Mouse (Mus musculus) G1E-ER4 (cell line): ENCODE data around the gene Ldha. TPM values are rescaled to one million over a fixed set of nuclear protein-coding genes. Genes with fewer than 3 reads are reported as not detected.

Experiments
- GATA1 ChIP-seq: IDR thresholded peaks from one replicate; pipeline ENCODE4 v1.8.0; 2012; ENCODE audit warnings: low read length, inconsistent platforms
- polyA plus RNA-seq: library from polyadenylated mRNA; stranded (reverse); fragments of >175 nt; gene quantifications from 2 replicates; pipeline ENCODE4 v1.2.3, GENCODE M21; 2012

Gene Ldha
- 2,468 and 3,111 TPM in 2 replicates for polyA plus RNA-seq

DNA sequence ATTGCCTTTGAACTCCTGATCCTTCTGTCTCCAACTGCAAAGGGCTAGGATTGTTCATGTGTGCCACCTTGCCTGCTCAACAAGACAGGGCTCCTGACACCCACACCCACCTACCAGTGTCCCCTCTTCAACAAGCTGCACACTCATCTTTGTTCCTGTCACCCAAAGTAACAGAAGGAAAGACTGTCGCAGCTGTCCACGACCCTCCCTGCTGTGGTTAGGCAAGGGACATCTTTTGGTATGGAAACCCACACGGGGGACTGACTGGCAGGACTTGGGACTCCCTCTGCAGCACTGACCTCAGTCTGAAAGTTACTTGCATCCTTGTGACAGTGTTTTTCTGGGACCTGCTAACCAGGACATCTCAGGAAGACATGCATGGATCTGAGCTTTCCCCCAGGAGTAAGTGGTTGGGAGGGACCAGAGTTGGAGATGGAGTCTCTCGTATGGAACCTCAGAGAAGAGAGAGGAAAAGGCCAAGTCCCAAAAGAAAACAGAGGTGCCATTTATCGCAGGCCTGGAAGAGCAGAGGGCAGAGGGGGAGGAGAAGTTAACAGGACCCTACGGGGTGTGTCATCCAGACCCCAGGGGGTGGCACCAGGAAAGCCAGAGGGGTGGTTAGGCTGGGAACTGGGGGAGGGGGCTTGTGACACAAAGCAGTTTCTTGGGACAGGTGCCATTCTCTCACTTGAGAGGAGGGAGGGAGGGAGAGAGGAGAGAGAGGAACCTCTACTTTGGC is at the start of gene Ldha:
TSS of gene Ldha (plus strand) at position 689 of the 739 bp plus-strand sequence.
- no peak for TF ChIP-seq GATA1

DNA sequence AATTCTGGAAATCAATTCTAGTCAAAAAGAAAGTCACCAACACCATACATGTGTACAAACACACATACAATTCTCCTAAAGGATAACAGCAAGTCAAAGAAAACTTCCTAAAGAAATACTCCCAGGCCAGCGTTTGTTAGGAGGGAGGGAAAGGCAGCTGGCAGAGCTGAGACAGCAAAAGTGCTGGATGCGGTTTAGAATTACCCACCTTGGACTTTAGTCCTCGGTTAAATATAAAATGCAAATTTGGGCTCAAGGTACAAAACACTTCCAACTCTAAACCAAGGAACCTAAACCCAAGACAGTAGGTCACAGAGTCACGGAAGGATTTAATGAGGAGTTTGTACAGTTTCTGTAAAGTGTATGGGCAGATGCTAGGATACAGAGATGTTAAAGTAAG is 47.4 kb upstream of the Ldha start:
- no peak for TF ChIP-seq GATA1

DNA sequence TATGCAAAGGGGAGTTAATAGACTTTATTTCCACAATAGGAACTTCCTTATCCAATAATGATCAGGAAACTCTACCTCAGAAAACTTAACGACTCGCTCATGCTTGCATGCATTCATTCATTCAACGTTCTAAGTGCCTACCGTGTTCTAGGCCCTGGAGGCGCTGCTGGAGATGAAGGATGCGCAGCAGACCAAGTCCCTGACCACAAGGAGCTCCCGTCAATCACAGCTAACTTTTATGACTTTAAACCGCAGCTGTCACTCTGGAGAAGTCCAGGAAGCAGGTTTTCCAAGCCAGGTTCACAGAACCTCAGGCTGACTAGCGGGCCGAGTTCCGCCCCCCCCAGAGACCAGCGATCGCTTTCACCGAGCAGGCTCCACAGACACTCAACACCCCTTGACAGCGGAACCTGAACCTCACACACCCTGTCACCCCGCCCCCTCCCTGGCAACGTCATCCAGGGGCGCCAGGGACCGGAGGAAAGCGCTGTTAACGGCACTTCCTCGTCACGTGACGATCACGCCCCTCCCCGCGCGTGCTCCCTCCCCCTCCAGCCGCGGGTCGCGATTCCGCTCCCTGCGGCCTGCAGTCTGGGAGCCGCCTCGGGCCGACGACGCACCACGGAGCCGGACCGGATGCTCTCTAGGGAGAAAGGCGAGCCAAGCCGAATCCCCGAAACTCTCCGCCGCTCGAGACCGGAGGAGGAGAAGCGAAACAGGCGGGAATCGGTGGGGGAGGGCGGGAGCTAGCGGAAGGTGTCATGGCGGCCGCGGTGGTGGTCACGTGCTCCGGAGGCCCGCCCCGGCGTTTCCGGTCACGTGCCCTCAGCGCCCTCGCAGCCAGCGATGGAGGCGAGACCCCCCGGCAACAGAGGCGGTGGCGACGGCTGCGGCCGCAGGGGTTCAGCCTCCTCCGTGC is 45.7 kb upstream of the Ldha start, which contains the start of the genes Hps5 and Gtf2h1:
TSS of gene Hps5 (minus strand) at position 778 of the 919 bp plus-strand sequence.
TSS of gene Gtf2h1 (plus strand) at position 817 of the 919 bp plus-strand sequence.
- TF ChIP-seq GATA1, result no peak

DNA sequence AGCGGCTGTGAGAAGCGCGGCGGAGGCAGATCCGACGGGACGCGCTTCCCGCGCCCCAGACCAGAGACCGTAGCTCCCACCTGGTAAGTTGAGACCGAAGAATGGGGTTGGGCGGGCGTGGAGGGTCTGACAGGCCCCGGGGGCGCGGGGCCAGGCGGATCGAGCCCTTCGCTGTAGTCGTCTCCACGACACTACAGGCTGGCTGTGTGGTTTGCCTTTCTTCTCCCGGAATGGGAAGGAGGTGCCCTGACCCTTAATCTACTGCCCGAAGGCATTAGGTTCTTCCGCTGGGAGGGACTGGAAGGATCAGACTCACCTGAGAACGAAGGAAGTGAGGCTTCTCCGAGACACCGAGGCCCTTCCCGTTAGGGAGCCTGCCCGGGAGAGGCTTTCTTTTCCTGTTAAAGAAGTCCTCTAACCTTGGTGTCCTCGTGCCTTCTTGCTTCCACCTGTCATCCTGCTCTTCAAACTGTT is 45.0 kb upstream of the Ldha start:
- no peak for TF ChIP-seq GATA1

DNA sequence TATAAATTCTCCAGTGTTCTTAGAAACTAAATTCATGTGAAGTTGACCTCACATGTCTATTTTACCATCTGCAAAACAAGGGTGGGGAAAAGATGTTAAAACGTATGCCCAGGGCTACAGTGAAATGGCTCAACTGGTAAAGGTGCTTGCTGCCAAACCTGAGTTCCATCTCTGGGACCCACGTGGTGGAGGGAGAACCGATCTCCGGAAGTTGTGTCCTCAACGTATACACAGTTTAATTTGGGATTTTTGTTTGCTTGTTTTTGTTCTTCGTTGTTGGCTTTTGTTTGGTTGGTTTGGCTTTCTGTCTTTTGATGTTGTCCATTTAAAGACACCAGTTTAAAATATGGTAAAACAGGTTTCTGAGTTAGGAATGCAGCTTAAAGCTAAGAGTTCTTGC is 44.5 kb upstream of the Ldha start:
- TF ChIP-seq GATA1, result no peak

DNA sequence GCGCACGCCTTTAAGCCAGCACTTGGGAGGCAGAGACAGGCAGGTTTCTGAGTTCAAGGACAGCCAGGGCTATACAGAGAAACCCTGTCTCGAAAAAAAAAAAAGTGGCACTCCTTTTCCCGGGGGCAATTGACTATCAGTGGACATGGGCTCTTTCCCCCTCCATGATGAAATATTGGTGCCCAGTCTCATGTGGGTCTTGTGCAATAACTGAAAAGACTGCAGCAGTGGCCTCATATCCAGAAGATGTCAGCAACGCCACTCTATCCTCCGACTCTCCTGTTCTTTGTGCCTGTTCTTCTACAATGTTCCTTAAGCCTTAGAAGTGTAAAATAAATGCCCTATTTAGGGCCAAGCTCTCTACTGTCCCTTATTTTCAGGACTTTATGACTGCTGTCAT is 30.9 kb upstream of the Ldha start:
- TF ChIP-seq GATA1, result no peak

DNA sequence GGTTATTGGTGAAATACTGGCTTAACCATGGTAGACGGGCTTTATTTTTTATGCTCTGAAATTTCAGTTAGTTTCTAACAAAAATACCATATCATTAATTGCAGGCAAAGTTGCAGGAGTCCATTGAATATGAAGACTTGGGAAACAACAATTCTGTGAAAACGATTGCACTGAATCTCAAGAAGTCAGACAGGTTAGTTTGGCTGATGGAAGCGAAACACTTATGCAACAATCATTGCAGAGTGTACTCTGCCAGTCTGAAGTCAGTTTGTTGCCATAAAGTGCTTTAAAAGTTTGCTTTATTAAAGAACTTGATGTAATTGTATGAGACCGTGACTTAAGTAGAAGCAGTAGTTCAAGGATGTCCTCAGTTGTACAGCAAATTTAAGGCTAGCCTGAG is 27.3 kb upstream of the Ldha start:
- no peak for TF ChIP-seq GATA1

DNA sequence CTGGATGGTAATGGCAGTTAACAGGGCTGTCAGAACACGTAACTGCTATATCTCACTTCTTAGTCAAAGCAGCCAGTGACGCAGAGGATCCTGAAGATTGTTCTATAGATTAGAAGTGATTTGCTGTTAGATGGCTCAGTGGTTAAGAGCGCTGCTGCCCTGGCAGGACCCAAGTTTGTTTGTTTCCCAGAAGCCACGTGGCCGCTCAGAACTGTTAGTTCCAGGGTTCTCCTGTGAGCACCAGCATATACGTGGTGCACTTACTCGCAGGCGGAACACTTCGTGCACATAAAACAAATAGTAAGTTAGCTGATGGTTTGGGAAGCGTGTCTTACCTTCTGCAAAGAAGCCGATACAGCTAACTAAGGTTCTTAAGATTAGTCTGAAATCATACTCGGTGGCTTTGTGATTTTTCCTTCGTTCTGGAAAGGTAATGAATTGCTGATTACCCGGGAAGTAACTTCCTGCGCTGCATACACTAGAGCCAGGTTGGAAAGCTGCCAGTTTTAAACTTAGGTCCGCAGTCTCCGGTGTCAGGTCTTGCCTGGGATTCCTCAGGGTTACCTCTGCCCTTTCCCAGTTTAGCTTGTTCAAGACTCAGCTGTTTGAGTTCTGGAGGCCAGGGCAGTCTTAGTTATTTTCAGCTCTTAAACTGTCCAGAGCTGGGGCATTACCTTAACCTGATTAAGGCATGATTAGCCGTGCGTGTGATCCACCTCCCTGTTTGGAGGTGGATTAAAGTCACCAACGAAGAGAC is 14.1 kb upstream of the Ldha start:
- TF ChIP-seq GATA1, result no peak

DNA sequence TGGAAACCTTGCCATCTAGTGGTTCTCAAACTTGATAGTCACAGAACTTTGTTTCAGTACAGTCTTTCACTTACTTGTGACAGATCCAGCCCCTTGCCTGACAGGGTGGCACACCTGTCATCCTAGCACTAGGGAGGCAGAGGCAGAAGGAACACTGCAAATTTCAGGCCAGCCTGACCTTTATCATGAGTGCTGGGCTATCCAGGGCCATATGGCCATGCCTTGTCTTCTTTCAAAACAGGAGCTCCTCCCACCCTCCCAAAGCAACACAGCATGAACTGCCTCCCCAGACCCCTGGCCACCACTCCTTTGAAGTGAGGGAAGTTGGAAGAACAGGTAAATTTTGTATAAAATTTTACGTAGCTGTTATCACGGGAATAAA is 13.5 kb upstream of the Ldha start:
- TF ChIP-seq GATA1, result no peak

DNA sequence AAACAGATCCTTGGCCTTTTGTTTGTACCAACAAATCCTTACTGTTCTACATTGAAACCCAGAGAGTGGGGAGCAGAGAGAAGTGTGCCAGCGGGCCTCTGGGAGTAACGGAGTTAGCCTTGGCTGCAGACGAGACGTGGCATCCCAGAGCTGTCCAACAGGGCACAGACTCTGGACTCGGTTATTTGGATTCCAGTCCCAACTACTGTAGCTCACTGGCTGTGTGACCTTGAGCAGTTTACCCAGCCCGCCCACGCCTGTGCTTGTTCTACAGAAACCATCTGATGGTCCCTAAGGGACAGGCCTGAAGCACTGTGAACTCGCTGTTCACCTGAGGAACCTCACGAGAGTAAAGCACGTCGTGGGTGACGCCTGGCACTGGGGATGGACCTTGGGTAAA is 11.4 kb upstream of the Ldha start:
- no peak for TF ChIP-seq GATA1

DNA sequence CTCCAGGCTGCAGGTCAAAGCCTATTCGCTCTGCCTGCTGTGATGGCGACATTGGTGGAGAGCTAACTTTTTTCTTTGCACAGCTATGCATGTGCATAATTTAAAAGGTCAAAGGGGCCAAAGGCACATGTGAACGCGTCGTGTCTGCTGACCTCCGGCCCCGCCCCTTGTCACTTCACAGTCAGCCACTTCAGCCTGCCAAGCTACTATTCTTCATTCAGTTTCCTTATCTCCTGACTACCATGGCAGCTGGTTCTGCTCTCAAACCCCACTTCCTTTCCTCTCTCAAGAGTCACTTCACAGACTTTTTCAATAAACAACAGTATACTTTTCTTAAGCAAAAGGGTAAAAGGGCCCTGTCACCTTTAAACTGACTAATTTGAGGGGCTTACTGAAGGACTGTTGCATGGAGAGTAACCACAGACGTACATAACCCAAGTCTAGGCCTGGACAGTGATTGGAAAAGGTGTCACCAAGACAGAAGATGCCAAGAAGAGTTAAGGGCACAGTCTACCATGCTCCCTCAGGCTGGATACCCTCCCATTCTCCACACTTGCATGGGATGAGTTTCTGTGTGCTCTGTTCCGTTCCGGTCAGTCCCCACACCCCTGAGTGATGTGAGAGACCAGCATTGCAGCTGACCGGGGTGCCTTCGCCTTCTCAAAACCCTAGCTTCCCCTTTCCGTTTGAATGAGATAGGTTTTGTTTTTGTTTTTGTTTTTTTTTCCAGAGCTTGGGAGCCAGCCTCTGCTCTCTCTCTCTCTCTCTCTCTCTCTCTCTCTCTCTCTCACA is 10.3 kb upstream of the Ldha start:
- no peak for TF ChIP-seq GATA1

DNA sequence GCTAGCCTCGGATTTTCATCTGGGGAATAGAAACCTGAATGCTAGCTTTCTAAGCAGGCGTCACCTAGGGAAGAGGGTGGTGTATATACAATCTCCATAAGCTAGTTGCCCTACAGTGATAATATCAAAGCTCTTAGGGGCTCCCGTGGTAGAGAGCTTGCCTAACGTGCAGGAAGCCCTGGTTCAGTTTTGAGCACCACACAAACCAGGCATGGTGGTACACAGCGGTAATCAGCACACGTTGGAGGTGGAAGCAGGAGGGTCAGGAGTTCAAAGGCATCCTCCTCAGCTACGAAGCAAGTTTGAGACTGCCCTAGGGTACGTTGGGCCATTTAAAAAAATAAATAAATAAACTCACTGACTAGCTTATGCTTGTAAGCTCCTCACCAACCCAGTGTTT is 9.6 kb upstream of the Ldha start:
- TF ChIP-seq GATA1, result no peak

DNA sequence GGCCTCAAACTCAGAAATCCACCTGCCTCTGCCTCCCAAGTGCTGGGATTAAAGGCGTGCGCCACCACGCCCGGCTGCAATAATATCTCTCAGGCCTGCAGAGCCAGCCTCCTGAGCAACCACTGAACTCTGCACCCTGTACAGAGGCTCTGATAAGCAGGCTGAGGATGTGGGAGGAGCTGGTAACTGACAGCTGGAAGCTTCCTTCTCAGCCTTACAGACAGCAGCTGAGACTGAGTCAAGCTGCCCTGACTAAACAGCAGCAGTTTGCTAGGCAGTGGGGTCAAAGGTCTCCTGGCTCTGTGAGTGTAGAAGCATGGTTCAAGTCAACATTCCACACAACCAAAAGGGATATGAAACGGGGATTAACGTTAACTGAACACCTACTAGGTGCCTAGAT is 8.0 kb upstream of the Ldha start:
- TF ChIP-seq GATA1, result no peak

DNA sequence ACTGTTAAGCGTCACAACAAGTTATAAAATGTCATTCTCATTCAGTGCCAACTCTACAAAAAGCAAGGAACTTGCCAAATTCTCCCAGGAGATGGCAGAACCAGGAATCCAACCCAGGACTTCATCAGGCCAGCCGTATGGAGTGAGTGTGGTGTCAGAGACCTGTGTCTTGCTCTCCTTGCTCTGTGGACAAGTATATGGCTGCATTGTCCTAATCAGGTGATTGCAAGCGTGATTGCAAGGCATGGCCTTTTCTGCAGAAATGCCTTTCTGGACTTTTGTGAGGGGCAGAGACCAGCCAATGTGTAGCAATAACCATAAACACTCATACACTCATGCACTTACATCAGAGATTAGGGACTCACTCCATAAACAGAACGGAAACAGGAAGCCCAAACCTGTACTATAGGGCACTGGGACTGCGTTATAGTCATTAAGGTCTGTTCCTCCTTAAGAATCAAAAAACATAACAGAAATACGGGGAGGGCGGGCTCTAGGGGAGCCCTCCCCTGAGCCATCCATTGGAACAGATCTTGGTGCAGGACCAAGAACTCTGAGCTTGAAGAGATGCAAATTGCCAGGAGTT is 7.5 kb upstream of the Ldha start:
- TF ChIP-seq GATA1, result no peak

DNA sequence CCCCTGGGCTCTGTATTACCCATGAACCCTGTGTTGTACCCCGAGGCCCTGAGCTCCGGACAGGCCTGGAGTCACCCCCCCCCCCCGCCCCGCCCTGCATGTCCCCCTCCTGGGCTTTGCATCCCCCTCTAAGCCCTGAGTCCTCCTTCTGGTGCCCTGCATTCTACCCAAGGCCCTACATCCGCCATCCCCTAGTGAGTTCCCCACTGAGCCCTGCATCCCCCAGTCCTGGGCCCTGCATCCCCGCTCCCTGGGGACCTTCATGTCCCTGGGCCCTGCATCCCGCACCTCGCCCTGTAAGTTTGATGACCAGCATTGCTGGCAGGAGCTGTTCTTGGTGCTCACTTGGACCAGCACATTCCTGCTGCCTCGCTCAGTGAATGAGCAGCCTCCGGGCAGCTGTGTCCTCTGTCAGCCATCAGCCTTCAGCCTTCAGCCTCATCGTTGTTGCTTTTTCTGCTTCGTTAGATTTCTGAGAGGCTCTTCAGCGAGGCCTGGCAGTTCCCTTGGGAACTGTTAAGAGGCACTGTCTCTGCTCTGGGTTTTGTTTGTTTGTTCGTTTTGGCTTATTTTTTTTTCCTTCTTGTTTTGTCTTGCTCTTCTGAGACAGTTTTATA is 6.2 kb upstream of the Ldha start:
- TF ChIP-seq GATA1, result no peak
